22 mouse cellular contexts compared by ENCODE assay signal in the genomic region with DNA sequence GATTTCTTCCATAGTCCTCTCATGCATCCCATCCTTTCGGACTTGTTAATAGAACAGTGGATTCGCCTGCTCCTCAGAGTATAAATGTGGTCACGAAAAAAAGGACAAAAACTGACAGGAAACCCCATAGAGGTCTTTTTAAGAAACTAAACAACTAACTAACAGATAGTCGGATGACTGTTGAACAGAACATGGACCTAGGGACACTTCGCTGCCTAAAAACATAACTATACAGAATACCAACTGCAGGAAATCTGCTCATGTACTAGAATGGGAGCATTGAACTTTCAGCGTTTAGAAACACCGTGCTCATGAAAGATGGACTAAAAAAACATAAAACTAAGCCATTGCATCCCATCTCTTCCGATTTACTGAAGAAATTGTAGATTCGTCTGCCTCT. TPM values are rescaled to one million over a fixed set of nuclear protein-coding genes. Genes with fewer than 3 reads are reported as not detected.
A peak's percentile ranks its signal among the peaks of the same experiment; 100 is the strongest.
DNase-seq lines count a peak whose midpoint lies in the region; ATAC-seq and TF ChIP-seq lines count a peak whose summit lies in the region.
"Not testable (repeated sequence)": the region's sequence is repeated elsewhere in the genome, so short reads cannot be mapped to it uniquely, and the experiment has no call there.
"Had no signal": no experiment of that assay in that cellular context is flagged by ENCODE, and none has a peak within 500 bp of the region (broad histone marks: within the 10 kb centered on the region; RNA-seq: fewer than 3 reads in every experiment).

No protein-coding gene starts in this region.

- not testable (repeated sequence) for H3K4me2 ChIP-seq in hindbrain, embryonic 11.5 days (replicated peaks; ENCODE audit: low read depth, low read length); intestine, embryonic 14.5 days (ENCODE audit: low read length); midbrain, embryonic 14.5 days (ENCODE audit: low read length)

- TF ChIP-seq POLR2A in brain, embryonic 14.5 days (IDR thresholded peaks at IDR 0.05; ENCODE audit: borderline replicate concordance, extremely low read depth, insufficient read depth, insufficient read length, poor library complexity, severe bottlenecking), result not testable (repeated sequence)

- DNase-seq in brain, embryonic 14.5 days (ENCODE audit: low read depth), result peak; percentile 11
- DNase-seq in embryo, embryonic 9.5 days (ENCODE audit: extremely low spot score), result peak; percentile 9
- peak; percentile 14 for DNase-seq in forebrain, embryonic 10.5 days (ENCODE audit: extremely low spot score, low spot score)
- peak; percentile 27 for DNase-seq in hindbrain, embryonic 11.5 days (ENCODE audit: low spot score)
- DNase-seq in intestine, embryonic 14.5 days (ENCODE audit: low spot score), result peak; percentile 29
- peak; percentile 20 for DNase-seq in midbrain, embryonic 14.5 days
- DNase-seq in retina, embryonic 14.5 days (ENCODE audit: low spot score), result peak; percentile 28
- peak; percentile 1 for DNase-seq in yolk sac, embryonic 10.5 days (ENCODE audit: low spot score)

- not testable (repeated sequence) for H3K9me3 ChIP-seq in forebrain, embryonic 10.5 days; hindbrain, embryonic 11.5 days (ENCODE audit: control insufficient read depth, low read length); intestine, embryonic 14.5 days (ENCODE audit: control insufficient read depth, low read length); midbrain, embryonic 14.5 days (ENCODE audit: control insufficient read depth, low read length)

- not testable (repeated sequence) for H3K4me3 ChIP-seq in forebrain, embryonic 10.5 days; hindbrain, embryonic 11.5 days (ENCODE audit: low read depth, low read length); intestine, embryonic 14.5 days (ENCODE audit: low read depth, low read length); midbrain, embryonic 14.5 days (replicated peaks; ENCODE audit: low read depth, low read length)

- not testable (repeated sequence) for H3K27ac ChIP-seq in forebrain, embryonic 10.5 days; hindbrain, embryonic 11.5 days (ENCODE audit: low read depth, low read length); intestine, embryonic 14.5 days (ENCODE audit: low read depth); midbrain, embryonic 14.5 days (replicated peaks; ENCODE audit: low read depth, low read length)

- not testable (repeated sequence) for H3K9ac ChIP-seq in hindbrain, embryonic 11.5 days (ENCODE audit: low read depth, low read length); intestine, embryonic 14.5 days (ENCODE audit: low read length); midbrain, embryonic 14.5 days (replicated peaks; ENCODE audit: low read length)

- H3K27me3 ChIP-seq in forebrain, embryonic 10.5 days (ENCODE audit: poor library complexity, severe bottlenecking), result peaks cover 48% of the 10 kb centered on the region
- peaks cover 10% of the 10 kb centered on the region; the same call in 1 of the 2 replicates for H3K27me3 ChIP-seq in hindbrain, embryonic 11.5 days (ENCODE audit: control insufficient read depth, insufficient read depth, low read length)
- peaks cover 16% of the 10 kb centered on the region for H3K27me3 ChIP-seq in intestine, embryonic 14.5 days (replicated peaks; ENCODE audit: control insufficient read depth, insufficient read depth, low read length)
- H3K27me3 ChIP-seq in midbrain, embryonic 14.5 days (ENCODE audit: control insufficient read depth, insufficient read depth, low read length), result not testable (repeated sequence)

- not testable (repeated sequence) for H3K36me3 ChIP-seq in forebrain, embryonic 10.5 days (replicated peaks); hindbrain, embryonic 11.5 days (ENCODE audit: control insufficient read depth, insufficient read depth, low read length); intestine, embryonic 14.5 days (ENCODE audit: control insufficient read depth, insufficient read depth, low read length); midbrain, embryonic 14.5 days (ENCODE audit: control insufficient read depth, insufficient read depth, low read length)

- not testable (repeated sequence) for H3K4me1 ChIP-seq in forebrain, embryonic 10.5 days; hindbrain, embryonic 11.5 days (replicated peaks; ENCODE audit: control insufficient read depth, insufficient read depth, low read length); intestine, embryonic 14.5 days (replicated peaks; ENCODE audit: control insufficient read depth, insufficient read depth, low read length); midbrain, embryonic 14.5 days (ENCODE audit: control insufficient read depth, insufficient read depth, low read length)

- WGBS in forebrain, embryonic 10.5 days, result 7% methylated on average over 9 of the region's 9 CpGs
- WGBS in hindbrain, embryonic 11.5 days, result 8% methylated on average over 9 of the region's 9 CpGs
- 14% methylated on average over 9 of the region's 9 CpGs for WGBS in intestine, embryonic 14.5 days
- WGBS in midbrain, embryonic 14.5 days, result 5% methylated on average over 9 of the region's 9 CpGs

- not testable (repeated sequence) for TF ChIP-seq CTCF in brain, embryonic 14.5 days (IDR thresholded peaks at IDR 0.05; ENCODE audit: borderline replicate concordance, extremely low read depth, insufficient read depth, insufficient read length)

- ATAC-seq in hindbrain, embryonic 11.5 days (ENCODE audit: low FRiP score); intestine, embryonic 14.5 days (replicated peaks; ENCODE audit: low FRiP score, low TSS enrichment, low read depth); midbrain, embryonic 14.5 days (ENCODE audit: low FRiP score, low TSS enrichment): not testable (repeated sequence)

RNA-seq across cellular contexts. Expression of a gene that starts 2.2 kb away (rescaled TPM):
- not detected in 2 replicates for polyA plus RNA-seq in brain, embryonic 14.5 days (2012; rRNA removed)
- not detected in 2 replicates for polyA plus RNA-seq in forebrain, embryonic 10.5 days (2016; fragmentation: Nextera tagmentation; extraction: Ambion mirVana)
- not detected in 2 replicates for polyA plus RNA-seq in hindbrain, embryonic 11.5 days (2014; fragmentation: Nextera tagmentation; extraction: Ambion mirVana)
- polyA plus RNA-seq in intestine, embryonic 14.5 days (2014; fragmentation: Nextera tagmentation; extraction: Ambion mirVana), result not detected in 2 replicates
- not detected in 2 replicates for polyA plus RNA-seq in midbrain, embryonic 14.5 days (2014; fragmentation: Nextera tagmentation; extraction: Ambion mirVana)
- polyA plus RNA-seq: CD4-positive, CD25-positive, alpha-beta regulatory T cell, adult 4 months; cortical plate, adult 2 months; embryonic facial prominence, embryonic 12.5 days; embryonic facial prominence, embryonic 15.5 days; forebrain, embryonic 12.5 days; forebrain, embryonic 15.5 days; heart, adult 2 months; heart, embryonic 10.5 days; heart, embryonic 13.5 days; heart, embryonic 16.5 days; hindbrain, embryonic 13.5 days; hindbrain, postnatal 0 days; intestine, embryonic 15.5 days had no signal

RNA-seq across cellular contexts. Expression of a gene that starts 27.4 kb away (rescaled TPM):
- polyA plus RNA-seq in brain, embryonic 14.5 days (2012; rRNA removed), result not detected in 2 replicates
- not detected in 2 replicates for polyA plus RNA-seq in forebrain, embryonic 10.5 days (2016; fragmentation: Nextera tagmentation; extraction: Ambion mirVana)
- not detected in 2 replicates for polyA plus RNA-seq in hindbrain, embryonic 11.5 days (2014; fragmentation: Nextera tagmentation; extraction: Ambion mirVana)
- polyA plus RNA-seq in intestine, embryonic 14.5 days (2014; fragmentation: Nextera tagmentation; extraction: Ambion mirVana), result not detected in 2 replicates
- polyA plus RNA-seq in midbrain, embryonic 14.5 days (2014; fragmentation: Nextera tagmentation; extraction: Ambion mirVana), result not detected in 2 replicates
- polyA plus RNA-seq: adrenal gland, adult 2 months; cortical plate, adult 2 months; embryonic facial prominence, embryonic 12.5 days; embryonic facial prominence, embryonic 15.5 days; forebrain, embryonic 12.5 days; forebrain, embryonic 15.5 days; heart, embryonic 10.5 days; heart, embryonic 13.5 days; hindbrain, embryonic 13.5 days had no signal
